In genomic region chr4:124400136-124400675, GRCm38 (mm10) we compare ENCODE assay signal across 27 mouse cellular contexts.
DNase-seq lines count a peak whose midpoint lies in the region; ATAC-seq and TF ChIP-seq lines count a peak whose summit lies in the region.
"Had no signal": no experiment of that assay in that cellular context is flagged by ENCODE, and none has a peak within 500 bp of the region (broad histone marks: within the 10 kb centered on the region; RNA-seq: fewer than 3 reads in every experiment).

No protein-coding gene starts in this region.

- H3K9ac ChIP-seq in forebrain, embryonic 16.5 days (replicated peaks; ENCODE audit: low read depth, low read length) = no peak overlapping the region
- no peak overlapping the region for H3K9ac ChIP-seq in forebrain, embryonic 14.5 days (ENCODE audit: low read length)
- H3K9ac ChIP-seq: embryonic facial prominence, embryonic 15.5 days; hindbrain, embryonic 12.5 days; limb, embryonic 13.5 days; lung, embryonic 15.5 days had no signal

- H3K27me3 ChIP-seq in forebrain, embryonic 16.5 days (replicated peaks; ENCODE audit: control insufficient read depth, insufficient read depth, low read length) = peaks cover 3% of the 10 kb centered on the region
- H3K27me3 ChIP-seq in forebrain, embryonic 14.5 days (replicated peaks; ENCODE audit: control insufficient read depth, insufficient read depth, low read length) = peaks cover 20% of the 10 kb centered on the region
- H3K27me3 ChIP-seq: embryonic facial prominence, embryonic 15.5 days had no signal

- DNase-seq in adrenal gland, adult (ENCODE audit: inconsistent age in 2 of 2, low spot score in 1 of 2) = peak; percentile 28 to 68
- no peak for DNase-seq in adrenal gland, postnatal 4 days (ENCODE audit: low spot score in 2 of 2)
- no peak for DNase-seq in forebrain, embryonic 14.5 days (ENCODE audit: low spot score)
- DNase-seq in left cerebral cortex, adult 2 months (ENCODE audit: extremely low spot score in 1 of 2, low spot score in 2 of 2) = no peak
- DNase-seq in left cerebral cortex, postnatal 4 days = no peak
- DNase-seq in adrenal gland, postnatal 14 days = peak; percentile 11
- DNase-seq in T-cell, adult 2 months (ENCODE audit: low spot score) = no peak
- DNase-seq: cerebellum, adult 11-12 months; cerebellum, adult 9-11 months; gastrocnemius, postnatal 36 days; heart, adult 18-20 months; heart, postnatal 36 days; kidney, adult 9 months; kidney, postnatal 10 days; retina, postnatal 1 day; spleen, adult 18-20 months; thymus, postnatal 25 days had no signal

- H3K4me1 ChIP-seq in forebrain, embryonic 16.5 days (replicated peaks; ENCODE audit: control insufficient read depth, insufficient read depth, low read length) = peaks cover 20% of the 10 kb centered on the region
- H3K4me1 ChIP-seq in forebrain, embryonic 14.5 days (ENCODE audit: control insufficient read depth, insufficient read depth, low read length) = peaks cover 22% of the 10 kb centered on the region

- 57% methylated on average over 6 of the region's 6 CpGs for WGBS in forebrain, embryonic 16.5 days
- WGBS in forebrain, embryonic 14.5 days = 70% methylated on average over 6 of the region's 6 CpGs

- ATAC-seq in forebrain, embryonic 16.5 days = no peak
- no peak for ATAC-seq in forebrain, embryonic 14.5 days
- ATAC-seq: intestine, postnatal 0 days; Patski had no signal

- intact Hi-C loops in left cerebral cortex, adult 2 months (cut with DNase I) = loop anchor here (2.0 to 5.0 kb wide), 3 partner anchors 93 to 247 kb away; no protein-coding TSS in a partner anchor
- intact Hi-C loops in left cerebral cortex, postnatal 4 days (cut with DNase I) = no loop called here

- no peak overlapping the region for H3K4me2 ChIP-seq in forebrain, embryonic 16.5 days (ENCODE audit: low read length)
- H3K4me2 ChIP-seq in forebrain, embryonic 14.5 days (ENCODE audit: low read length) = no peak overlapping the region
- H3K4me2 ChIP-seq: embryonic facial prominence, embryonic 15.5 days; heart, embryonic 11.5 days; hindbrain, embryonic 12.5 days; limb, embryonic 13.5 days; liver, embryonic 11.5 days; lung, embryonic 15.5 days had no signal

- TF ChIP-seq CTCF in left cerebral cortex, adult 2 months (IDR thresholded peaks at IDR 0.05) = no peak

- no peak overlapping the region for H3K4me3 ChIP-seq in forebrain, embryonic 16.5 days (replicated peaks; ENCODE audit: low read length)
- no peak overlapping the region for H3K4me3 ChIP-seq in forebrain, embryonic 14.5 days (ENCODE audit: low read depth, low read length)
- no peak overlapping the region for H3K4me3 ChIP-seq in left cerebral cortex, adult 2 months
- H3K4me3 ChIP-seq: embryonic facial prominence, embryonic 15.5 days; hindbrain, embryonic 12.5 days; limb, embryonic 13.5 days; lung, embryonic 15.5 days; midbrain, embryonic 10.5 days had no signal

- H3K9me3 ChIP-seq in forebrain, embryonic 16.5 days (ENCODE audit: control insufficient read depth, low read length) = no peaks in the 10 kb centered on the region
- no peaks in the 10 kb centered on the region for H3K9me3 ChIP-seq in forebrain, embryonic 14.5 days (replicated peaks; ENCODE audit: control insufficient read depth, low read length)
- H3K9me3 ChIP-seq: embryonic facial prominence, embryonic 15.5 days; hindbrain, embryonic 12.5 days; limb, embryonic 13.5 days; lung, embryonic 15.5 days; midbrain, embryonic 10.5 days had no signal

- no peaks in the 10 kb centered on the region for H3K36me3 ChIP-seq in forebrain, embryonic 16.5 days (ENCODE audit: control insufficient read depth, insufficient read depth)
- no peaks in the 10 kb centered on the region for H3K36me3 ChIP-seq in forebrain, embryonic 14.5 days (ENCODE audit: control insufficient read depth, insufficient read depth, low read length)
- H3K36me3 ChIP-seq: embryonic facial prominence, embryonic 15.5 days; hindbrain, embryonic 12.5 days; limb, embryonic 13.5 days; lung, embryonic 15.5 days; midbrain, embryonic 10.5 days had no signal

- H3K27ac ChIP-seq in forebrain, embryonic 16.5 days (ENCODE audit: low read length) = peak overlapping the region; percentile 43; the same call in 1 of the 2 replicates
- H3K27ac ChIP-seq in forebrain, embryonic 14.5 days (ENCODE audit: low read depth, low read length) = no peak overlapping the region
- peak overlapping the region; percentile 64 for H3K27ac ChIP-seq in left cerebral cortex, adult 2 months
- H3K27ac ChIP-seq: embryonic facial prominence, embryonic 15.5 days; hindbrain, embryonic 12.5 days; limb, embryonic 13.5 days; lung, embryonic 15.5 days; midbrain, embryonic 10.5 days had no signal

Comparison
In these comparisons a context has a peak if more than half of its experiments do, and no peak if none do; other contexts are left out.
1. DNase-seq: peak in adrenal gland, adult (2 of 2) and adrenal gland, postnatal 14 days (single experiment); none in adrenal gland, postnatal 4 days (0 of 2), forebrain, embryonic 14.5 days (single experiment), left cerebral cortex, adult 2 months (0 of 2), left cerebral cortex, postnatal 4 days (single experiment) and T-cell, adult 2 months (single experiment).